Mouse (Mus musculus) MEL (cell line): Measurements from ENCODE around the gene Shb. TPM values are rescaled to one million over a fixed set of nuclear protein-coding genes. Genes with fewer than 3 reads are reported as not detected.
"Not testable (repeated sequence)": the region's sequence is repeated elsewhere in the genome, so short reads cannot be mapped to it uniquely, and the experiment has no call there.

Experiments used
- DNase-seq: peaks from one replicate; pipeline ENCODE4 v3.0.0; 2011; ENCODE audit warnings: low read depth, low spot score
- H3K27ac ChIP-seq: 2 replicates; pipeline ENCODE4 v1.5.1; 2012; ENCODE audit warnings: low read depth, mild to moderate bottlenecking, control low read depth, low read length, moderate library complexity; ENCODE audit not compliant: control insufficient read depth
- H3K27me3 ChIP-seq, 2 experiments: fragments of 150-350 bp in 1 of 2; sonication (generic) in 1 of 2; 2 replicates each; pipeline ENCODE4 v1.6.1; 2012; ENCODE audit warnings: low read length in 2 of 2, mild to moderate bottlenecking in 2 of 2, improper control_type of control experiment in 1 of 2, moderate library complexity in 1 of 2; ENCODE audit not compliant: insufficient read depth in 2 of 2, control insufficient read depth in 1 of 2
- H3K36me3 ChIP-seq, 2 experiments: 2 replicates each; pipeline ENCODE4 v1.6.1; 2012 to 2014; ENCODE audit warnings: low read length in 2 of 2, improper control_type of control experiment in 1 of 2, inconsistent platforms in 1 of 2, mild to moderate bottlenecking in 1 of 2; ENCODE audit not compliant: insufficient read depth in 2 of 2, control insufficient read depth in 1 of 2
- H3K4me1 ChIP-seq, 2 experiments: fragments of 150-350 bp in 1 of 2; sonication (generic) in 1 of 2; 2 replicates each; pipeline ENCODE4 v1.6.1; 2012; ENCODE audit warnings: low read length in 2 of 2, improper control_type of control experiment in 1 of 2, mild to moderate bottlenecking in 1 of 2; ENCODE audit not compliant: insufficient read depth in 2 of 2, control insufficient read depth in 1 of 2
- H3K4me3 ChIP-seq, 2 experiments: fragments of 150-350 bp in 1 of 2; sonication (generic) in 1 of 2; 2 replicates each; pipeline ENCODE4 v1.5.1; 2012; ENCODE audit warnings: low read depth in 2 of 2, low read length in 2 of 2, mild to moderate bottlenecking in 2 of 2, moderate library complexity in 2 of 2, control low read depth in 1 of 2, improper control_type of control experiment in 1 of 2; ENCODE audit not compliant: control insufficient read depth in 1 of 2, insufficient read depth in 1 of 2
- H3K79me2 ChIP-seq: 2 replicates; pipeline ENCODE4 v1.6.1; 2012; ENCODE audit warnings: mild to moderate bottlenecking, low read length, moderate library complexity; ENCODE audit not compliant: control insufficient read depth, poor library complexity, insufficient read depth
- H3K9ac ChIP-seq: 2 replicates; pipeline ENCODE4 v1.6.1; 2012; ENCODE audit warnings: low read depth, mild to moderate bottlenecking, control low read depth, low read length, moderate library complexity; ENCODE audit not compliant: control insufficient read depth, poor library complexity, severe bottlenecking
- H3K9me3 ChIP-seq: fragments of 150-350 bp; sonication (generic); replicated peaks from 2 replicates; pipeline ENCODE4 v1.6.1; 2012; ENCODE audit warnings: mild to moderate bottlenecking, low read length, improper control_type of control experiment, moderate library complexity; ENCODE audit not compliant: insufficient read depth
- CHD2 ChIP-seq: IDR thresholded peaks from 2 replicates; pipeline ENCODE4 v1.6.1; 2011; ENCODE audit warnings: low read length, improper control_type of control experiment
- CTCF ChIP-seq, 3 experiments: IDR thresholded peaks in 2 of 3; conservative IDR thresholded peaks in 1 of 3; 2 replicates each; pipeline ENCODE4 v1.5.1; 2011 to 2012; ENCODE audit warnings: low read length in 3 of 3, low read depth in 2 of 3, mild to moderate bottlenecking in 2 of 3, improper control_type of control experiment in 1 of 3, inconsistent platforms in 1 of 3, mixed read lengths in 1 of 3, moderate library complexity in 1 of 3; ENCODE audit not compliant: control insufficient read depth in 1 of 3, insufficient read depth in 1 of 3, poor library complexity in 1 of 3, severe bottlenecking in 1 of 3
- E2F4 ChIP-seq: IDR thresholded peaks from 2 replicates; pipeline ENCODE4 v1.6.1; 2011; ENCODE audit warnings: low read depth, low read length, improper control_type of control experiment, borderline replicate concordance
- ELF1 ChIP-seq: IDR thresholded peaks from 2 replicates; pipeline ENCODE4 v1.6.1; 2014; ENCODE audit warnings: low read depth, mild to moderate bottlenecking, inconsistent platforms, low read length, improper control_type of control experiment, moderate library complexity
- EP300 ChIP-seq, 2 experiments: IDR thresholded peaks; 2 replicates each; pipeline ENCODE4 v1.6.1; 2011; ENCODE audit warnings: improper control_type of control experiment in 2 of 2, low read length in 2 of 2, low read depth in 1 of 2, mild to moderate bottlenecking in 1 of 2
- ETS1 ChIP-seq: IDR thresholded peaks from 2 replicates; pipeline ENCODE4 v1.6.1; 2012; ENCODE audit warnings: low read depth, mild to moderate bottlenecking, inconsistent platforms, low read length, improper control_type of control experiment, moderate library complexity
- MAZ ChIP-seq: IDR thresholded peaks from 2 replicates; pipeline ENCODE4 v1.6.1; 2012; ENCODE audit warnings: low read depth, mild to moderate bottlenecking, inconsistent platforms, low read length, improper control_type of control experiment
- MXI1 ChIP-seq: IDR thresholded peaks from 2 replicates; pipeline ENCODE4 v1.6.1; 2011; ENCODE audit warnings: mild to moderate bottlenecking, low read depth, low read length, improper control_type of control experiment
- NRF1 ChIP-seq: IDR thresholded peaks from 2 replicates; pipeline ENCODE4 v1.6.1; 2014; ENCODE audit warnings: low read depth, mild to moderate bottlenecking, inconsistent platforms, low read length, improper control_type of control experiment, moderate library complexity; ENCODE audit not compliant: poor library complexity, insufficient read depth, severe bottlenecking
- SIN3A ChIP-seq: IDR thresholded peaks from 2 replicates; pipeline ENCODE4 v1.6.1; 2012; ENCODE audit warnings: low read length, improper control_type of control experiment, inconsistent platforms
- TAL1 ChIP-seq: IDR thresholded peaks from 2 replicates; pipeline ENCODE4 v1.6.1; 2012; ENCODE audit warnings: mild to moderate bottlenecking, inconsistent platforms, low read length, moderate library complexity, mixed read lengths
- TBP ChIP-seq: IDR thresholded peaks from 2 replicates; pipeline ENCODE4 v1.8.0; 2011; ENCODE audit warnings: low read depth, low read length, improper control_type of control experiment
- USF1 ChIP-seq: IDR thresholded peaks from 2 replicates; pipeline ENCODE4 v1.6.1; 2014; ENCODE audit warnings: low read depth, mild to moderate bottlenecking, inconsistent platforms, low read length, improper control_type of control experiment, moderate library complexity
- ZKSCAN1 ChIP-seq: IDR thresholded peaks from 2 replicates; pipeline ENCODE4 v1.6.1; 2012; ENCODE audit warnings: low read depth, mild to moderate bottlenecking, inconsistent platforms, low read length, improper control_type of control experiment, moderate library complexity
- polyA plus RNA-seq, 2 experiments: library from polyadenylated mRNA; stranded (reverse) in 1 of 2; unstranded in 1 of 2; fragments of >175 nt in 1 of 2; fragments of >200 nt in 1 of 2; gene quantifications; 2 replicates each; pipeline versions ENCODE4 v1.2.1 to v1.2.4; 2012; ENCODE audit warnings: low replicate concordance in 2 of 2, low read depth in 1 of 2; ENCODE audit not compliant: insufficient read length in 2 of 2, insufficient read depth in 1 of 2, missing spikeins in 1 of 2
- total RNA-seq: library from RNA; depleted of rRNA; stranded (reverse); fragments of 300-350 nt; gene quantifications from 2 replicates; pipeline ENCODE4 v1.2.3, GENCODE M21; 2012

Shb gene
- total and polyA plus RNA-seq, 3 experiments: 5.2 to 13.9 TPM; not detected in 1

DNA sequence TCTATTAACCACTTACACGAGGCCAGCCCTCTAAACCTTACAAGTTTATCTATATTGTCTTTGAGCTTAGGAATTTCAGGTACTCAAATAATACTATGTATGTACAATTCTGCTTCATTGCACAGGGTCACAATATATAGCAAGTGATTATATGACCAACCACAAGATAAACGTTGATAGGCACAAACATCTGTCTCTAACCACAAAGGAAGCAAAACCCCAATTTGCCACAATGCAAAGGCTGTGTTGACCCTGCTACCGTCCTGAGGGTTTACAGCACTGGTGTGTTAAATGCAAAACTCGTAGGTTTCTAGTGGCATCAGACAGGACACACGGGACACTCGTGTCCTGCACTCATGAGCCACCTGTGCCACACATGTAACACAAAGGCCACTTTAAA lies 136.1 kb downstream of the Shb start:
- not testable (repeated sequence) for H3K36me3 ChIP-seq, H3K27ac ChIP-seq, DNase-seq, H3K27me3 ChIP-seq, H3K9me3 ChIP-seq, H3K79me2 ChIP-seq, H3K9ac ChIP-seq, H3K4me3 ChIP-seq
- H3K4me1 ChIP-seq: peaks cover 0 to 16% of the 10 kb centered on the region in 2 experiments; a peak in 2 of 4 replicates

DNA sequence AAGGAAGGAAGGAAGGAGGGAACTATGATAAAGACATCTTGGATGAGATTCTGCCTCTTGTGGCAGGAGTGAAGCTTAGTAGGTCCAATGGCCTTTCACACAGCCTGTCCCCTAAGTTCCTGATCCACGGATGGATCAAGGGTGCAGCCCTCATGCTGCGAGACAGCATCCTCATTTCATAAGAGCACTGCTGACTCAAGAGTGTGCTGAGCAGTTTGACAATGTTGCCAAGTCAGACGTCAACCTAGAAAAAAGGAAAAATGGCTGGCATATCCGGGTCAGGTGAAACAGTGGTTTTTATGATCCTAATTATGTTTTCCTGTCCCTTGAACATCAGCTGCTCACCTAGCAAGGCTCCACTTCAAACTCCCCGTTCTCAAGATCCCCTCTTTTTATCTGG lies 138.6 kb downstream of the Shb start:
- H3K27me3 ChIP-seq: no peaks in the 10 kb centered on the region
- TF ChIP-seq NRF1: no peak
- TF ChIP-seq ZKSCAN1: peak; percentile 68; the same call in 1 of the 2 replicates

GRCm38 (mm10) chr4:45392994-45393393 lies 139.3 kb downstream of the Shb start:
- Histone ChIP-seq H3K79me2 (no peaks in the 10 kb centered on the region), H3K9me3 (no peaks in the 10 kb centered on the region), H3K27me3 (no peaks in the 10 kb centered on the region), H3K27ac (no peak overlapping the region), H3K4me3 (peak overlapping the region; percentile 4 to 11; a peak in 2 of 4 replicates), H3K4me1 (peaks cover 0 to 16% of the 10 kb centered on the region in 2 experiments; a peak in 2 of 4 replicates), H3K36me3 (peaks cover 0 to 10% of the 10 kb centered on the region in 2 experiments; a peak in 2 of 4 replicates), H3K9ac (peak overlapping the region; percentile 41)
- no peak for TF ChIP-seq CHD2
- TF ChIP-seq SIN3A: peak; percentile 33; the same call in 1 of the 2 replicates
- TF ChIP-seq EP300 (IDR thresholded peaks at IDR 0.05; ENCODE audit: low read depth in 1 of 2, low read length in 2 of 2): 0 out of 4 replicates have a peak, but pooled peaks of 1 of the 2 experiments have one; percentile 18
- no peak for TF ChIP-seq ETS1
- peak; percentile 80 for DNase-seq

More for the DNA sequence above, 138.6 kb downstream of the Shb start:
- H3K4me1 ChIP-seq: peaks cover 0 to 16% of the 10 kb centered on the region in 2 experiments; a peak in 2 of 4 replicates
- H3K79me2 ChIP-seq: no peaks in the 10 kb centered on the region
- H3K9ac ChIP-seq: peak overlapping the region; percentile 18; the same call in 1 of the 2 replicates
- H3K4me3 ChIP-seq: no peak overlapping the region
- peak; percentile 27 for DNase-seq
- peaks cover 0 to 10% of the 10 kb centered on the region in 2 experiments; a peak in 3 of 4 replicates for H3K36me3 ChIP-seq
- H3K27ac ChIP-seq: no peak overlapping the region
- H3K9me3 ChIP-seq: no peaks in the 10 kb centered on the region

GRCm38 (mm10) chr4:45392572-45392971 lies 139.7 kb downstream of the Shb start:
- no peak for DNase-seq
- peaks cover 0 to 10% of the 10 kb centered on the region in 2 experiments; a peak in 2 of 4 replicates for H3K36me3 ChIP-seq
- no peak overlapping the region for H3K27ac ChIP-seq
- H3K79me2 ChIP-seq: no peaks in the 10 kb centered on the region
- peak overlapping the region; percentile 41 for H3K9ac ChIP-seq
- TF ChIP-seq CTCF (IDR thresholded peaks at IDR 0.05 in 2 of 3, conservative IDR thresholded peaks at IDR 0.05 in 1 of 3; ENCODE audit: control insufficient read depth in 1 of 3, insufficient read depth in 1 of 3, low read depth in 2 of 3, low read length in 3 of 3, poor library complexity in 1 of 3, severe bottlenecking in 1 of 3) (no peak), USF1 (no peak), TAL1 (no peak), ELF1 (no peak), TBP (no peak), MAZ (0 out of 2 replicates have a peak, but pooled peaks have one; percentile 55), MXI1 (no peak; the same call in 1 of the 2 replicates), E2F4 (no peak)
- TF ChIP-seq, all 39 proteins: peak for 1
- peak overlapping the region; percentile 3 to 11; a peak in 2 of 4 replicates for H3K4me3 ChIP-seq
- H3K27me3 ChIP-seq: no peaks in the 10 kb centered on the region
- H3K9me3 ChIP-seq: no peaks in the 10 kb centered on the region
- peaks cover 0 to 16% of the 10 kb centered on the region in 2 experiments; a peak in 2 of 4 replicates for H3K4me1 ChIP-seq
